Mouse (Mus musculus) lung, postnatal 0 days (tissue): ENCODE measurements around the gene Prex1.

Experiments
- CTCF ChIP-seq: IDR thresholded peaks from 2 replicates; pipeline ENCODE4 v1.5.1; 2016; ENCODE audit warnings: antibody characterized with exemption, mild to moderate bottlenecking
- EP300 ChIP-seq: IDR thresholded peaks from 2 replicates; pipeline ENCODE4 v1.6.1; 2016; ENCODE audit warnings: antibody characterized with exemption, mild to moderate bottlenecking, control low read depth

DNA sequence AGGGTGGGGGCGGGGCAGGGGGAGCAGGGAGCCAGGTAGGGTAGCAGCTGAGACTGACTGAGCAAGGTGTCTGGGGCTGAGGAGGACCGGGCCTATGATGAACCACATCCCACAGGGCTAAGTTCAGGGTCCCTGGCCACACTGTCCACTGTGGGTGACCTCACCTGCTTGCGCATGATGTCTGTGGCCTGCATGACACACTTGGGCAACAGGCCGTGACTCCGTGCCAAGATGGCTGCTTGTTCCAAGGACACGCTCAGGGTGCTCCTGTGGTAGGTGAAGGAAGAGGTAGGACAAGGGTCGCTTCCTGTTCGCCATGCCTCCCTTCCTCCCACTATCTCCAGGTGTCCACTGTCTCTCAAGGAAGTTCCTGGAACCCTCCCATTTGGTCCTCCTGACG lies 144.4 kb downstream of the Prex1 start:
- no peak for TF ChIP-seq CTCF
- no peak for TF ChIP-seq EP300
